In genomic region chr14:55884713-55885113, GRCm38 (mm10) we compare ENCODE assay signal across 8 mouse cellular contexts. TPM values are rescaled to one million over a fixed set of nuclear protein-coding genes. Genes with fewer than 3 reads are reported as not detected.
DNase-seq lines count a peak whose midpoint lies in the region; ATAC-seq and TF ChIP-seq lines count a peak whose summit lies in the region.

TSS of gene Khnyn (plus strand) at chr14:55884947.

- peak within 1 kb of the TSS; percentile 96 for H3K27ac ChIP-seq in heart, embryonic 10.5 days
- H3K27ac ChIP-seq in kidney, embryonic 15.5 days: peak within 1 kb of the TSS; percentile 99
- H3K27ac ChIP-seq in limb, embryonic 15.5 days: peak within 1 kb of the TSS; percentile 94
- peak within 1 kb of the TSS; percentile 60 for H3K27ac ChIP-seq in midbrain, postnatal 0 days (ENCODE audit: low read depth, low read length)

- 1% methylated on average over 30 of the region's 30 CpGs for WGBS in heart, embryonic 10.5 days
- WGBS in kidney, embryonic 15.5 days: 1% methylated on average over 29 of the region's 30 CpGs
- 0% methylated on average over 29 of the region's 30 CpGs for WGBS in limb, embryonic 15.5 days
- 0% methylated on average over 26 of the region's 30 CpGs for WGBS in midbrain, postnatal 0 days

- ATAC-seq in erythroblast, adult 5-6 weeks (replicated peaks; ENCODE audit: low FRiP score, poor library complexity, severe bottlenecking): peak; percentile 89
- ATAC-seq in kidney, embryonic 15.5 days (replicated peaks; ENCODE audit: low FRiP score): peak; percentile 96
- peak; percentile 88 for ATAC-seq in limb, embryonic 15.5 days (ENCODE audit: insufficient number of reproducible peaks, low FRiP score, low TSS enrichment, low read depth)
- ATAC-seq in midbrain, postnatal 0 days (ENCODE audit: low FRiP score): peak; percentile 88

- peak within 1 kb of the TSS; percentile 83 for H3K4me2 ChIP-seq in kidney, embryonic 15.5 days
- peak within 1 kb of the TSS; percentile 76 for H3K4me2 ChIP-seq in limb, embryonic 15.5 days
- peak within 1 kb of the TSS; percentile 86 for H3K4me2 ChIP-seq in midbrain, postnatal 0 days (ENCODE audit: low read depth, low read length, poor library complexity, severe bottlenecking)

- no peaks in the 10 kb centered on the region for H3K79me3 ChIP-seq in C2C12 (ENCODE audit: low read depth)

- DNase-seq in brain, adult 2 months (ENCODE audit: low read depth, low spot score): peak; percentile 94
- peak; percentile 97 for DNase-seq in heart, embryonic 10.5 days (ENCODE audit: low spot score)
- DNase-seq in midbrain, postnatal 0 days (ENCODE audit: low spot score): peak; percentile 90
- DNase-seq in spleen, postnatal 10 days (ENCODE audit: low spot score in 2 of 2): peak; percentile 76 to 86

- H3K9ac ChIP-seq in kidney, embryonic 15.5 days: peak within 1 kb of the TSS; percentile 87
- peak within 1 kb of the TSS; percentile 83 for H3K9ac ChIP-seq in limb, embryonic 15.5 days
- H3K9ac ChIP-seq in midbrain, postnatal 0 days (replicated peaks; ENCODE audit: low read length, poor library complexity, severe bottlenecking): peak within 1 kb of the TSS; percentile 80

- peaks cover 7% of the 10 kb centered on the region for H3K79me2 ChIP-seq in C2C12 (ENCODE audit: control insufficient read depth, insufficient read depth)

- H3K36me3 ChIP-seq in C2C12 (ENCODE audit: control insufficient read depth, insufficient read depth): peaks cover 19% of the 10 kb centered on the region
- peaks cover 37% of the 10 kb centered on the region for H3K36me3 ChIP-seq in heart, embryonic 10.5 days
- peaks cover 38% of the 10 kb centered on the region for H3K36me3 ChIP-seq in kidney, embryonic 15.5 days
- H3K36me3 ChIP-seq in limb, embryonic 15.5 days: peaks cover 34% of the 10 kb centered on the region
- H3K36me3 ChIP-seq in midbrain, postnatal 0 days (ENCODE audit: insufficient read depth, low read length): peaks cover 16% of the 10 kb centered on the region

- no peak for TF ChIP-seq CTCF in C2C12 (IDR thresholded peaks at IDR 0.05; ENCODE audit: control insufficient read depth, insufficient read depth, insufficient read length)
- 0 out of 2 replicates have a peak, but pooled peaks have one; percentile 1 for TF ChIP-seq CTCF in midbrain, postnatal 0 days (IDR thresholded peaks at IDR 0.05)

- peaks cover 51% of the 10 kb centered on the region for H3K4me1 ChIP-seq in heart, embryonic 10.5 days
- H3K4me1 ChIP-seq in kidney, embryonic 15.5 days: peaks cover 36% of the 10 kb centered on the region
- peaks cover 32% of the 10 kb centered on the region for H3K4me1 ChIP-seq in limb, embryonic 15.5 days
- peaks cover 4% of the 10 kb centered on the region for H3K4me1 ChIP-seq in midbrain, postnatal 0 days (ENCODE audit: insufficient read depth, low read length)

- peak within 1 kb of the TSS; percentile 46 for H3ac ChIP-seq in C2C12 (ENCODE audit: control insufficient read depth, insufficient read length, low read depth)

- H3K27me3 ChIP-seq in C2C12 (ENCODE audit: control insufficient read depth, insufficient read depth, insufficient read length): no peaks in the 10 kb centered on the region
- H3K27me3 ChIP-seq in heart, embryonic 10.5 days (ENCODE audit: insufficient read depth, poor library complexity, severe bottlenecking): no peaks in the 10 kb centered on the region
- no peaks in the 10 kb centered on the region for H3K27me3 ChIP-seq in kidney, embryonic 15.5 days
- H3K27me3 ChIP-seq in limb, embryonic 15.5 days: no peaks in the 10 kb centered on the region
- no peaks in the 10 kb centered on the region for H3K27me3 ChIP-seq in midbrain, postnatal 0 days (ENCODE audit: insufficient read depth, low read length)

- peak within 1 kb of the TSS; percentile 42 for H3K4me3 ChIP-seq in C2C12 (ENCODE audit: insufficient read depth, poor library complexity, severe bottlenecking)
- peak within 1 kb of the TSS; percentile 76 for H3K4me3 ChIP-seq in heart, embryonic 10.5 days
- peak within 1 kb of the TSS; percentile 81 for H3K4me3 ChIP-seq in kidney, embryonic 15.5 days (replicated peaks)
- H3K4me3 ChIP-seq in limb, embryonic 15.5 days: peak within 1 kb of the TSS; percentile 83
- peak within 1 kb of the TSS; percentile 86 for H3K4me3 ChIP-seq in midbrain, postnatal 0 days (ENCODE audit: low read depth, low read length)

- H3K9me3 ChIP-seq in heart, embryonic 10.5 days: no peaks in the 10 kb centered on the region
- no peaks in the 10 kb centered on the region for H3K9me3 ChIP-seq in kidney, embryonic 15.5 days (replicated peaks)
- H3K9me3 ChIP-seq in limb, embryonic 15.5 days: no peaks in the 10 kb centered on the region
- H3K9me3 ChIP-seq in midbrain, postnatal 0 days (ENCODE audit: low read length): no peaks in the 10 kb centered on the region

TF ChIP-seq in C2C12, 6 proteins besides CTCF, POLR2A, EP300 and RAD21:
- TF ChIP-seq USF1 (IDR thresholded peaks at IDR 0.05; ENCODE audit: low read depth) (no peak), FOSL1 (IDR thresholded peaks at IDR 0.05; ENCODE audit: insufficient read depth, low read length, poor library complexity, severe bottlenecking) (no peak), CEBPB (IDR thresholded peaks at IDR 0.05; ENCODE audit: low read depth) (no peak), MAX (IDR thresholded peaks at IDR 0.05) (peak; percentile 23), MYOG (IDR thresholded peaks at IDR 0.05; ENCODE audit: control insufficient read depth, extremely low read depth, insufficient read length) (no peak)
TF ChIP-seq in C2C12: peak in this region for 1.

RNA-seq across cellular contexts. Expression of gene Khnyn, which starts in this region (rescaled TPM):
- polyA plus RNA-seq in C2C12 (2012; fragmentation: generic; extraction: Trizol): 3.6 TPM
- 30.7 and 36.4 TPM in 2 replicates for total RNA-seq in erythroblast, adult 5-6 weeks (2015; ENCODE audit: low replicate concordance)
- total RNA-seq in erythroblast, adult 5-6 weeks (2017; ENCODE audit: low replicate concordance): 122 and 126 TPM in 2 replicates
- 18.2 and 23.2 TPM in 2 replicates for polyA plus RNA-seq in heart, embryonic 10.5 days (2016; fragmentation: Nextera tagmentation; extraction: Ambion mirVana)
- polyA plus RNA-seq in kidney, embryonic 15.5 days (2015; fragmentation: Nextera tagmentation; extraction: Ambion mirVana): 18.0 and 19.5 TPM in 2 replicates
- polyA plus RNA-seq in limb, embryonic 15.5 days (2015; fragmentation: Nextera tagmentation; extraction: Ambion mirVana): 18.6 and 20.5 TPM in 2 replicates
- total RNA-seq in midbrain, postnatal 0 days (2014; rRNA removed): 14.2 and 19.9 TPM in 2 replicates
- polyA plus RNA-seq in midbrain, postnatal 0 days (2015; fragmentation: Nextera tagmentation; extraction: Ambion mirVana): 6.3 and 6.5 TPM in 2 replicates

Comparison
In these comparisons a context has a peak if more than half of its experiments do, and no peak if none do; other contexts are left out.
1. Peak in every context shown above with its lines: DNase-seq, ATAC-seq, H3K4me3 ChIP-seq and H3K27ac ChIP-seq.